Mouse (Mus musculus): ENCODE data around the gene Atg9b. TPM values are rescaled to one million over a fixed set of nuclear protein-coding genes. Genes with fewer than 3 reads are reported as not detected.

The Atg9b gene
- total RNA-seq (2021), result 1 to 10 TPM; 5.0 to 5.2 TPM
- long read RNA-seq, partial matches to known transcripts, result 2 of 3 reads
- long read RNA-seq, other reads (novel, unspliced or antisense), result 1 of 3 reads

DNA sequence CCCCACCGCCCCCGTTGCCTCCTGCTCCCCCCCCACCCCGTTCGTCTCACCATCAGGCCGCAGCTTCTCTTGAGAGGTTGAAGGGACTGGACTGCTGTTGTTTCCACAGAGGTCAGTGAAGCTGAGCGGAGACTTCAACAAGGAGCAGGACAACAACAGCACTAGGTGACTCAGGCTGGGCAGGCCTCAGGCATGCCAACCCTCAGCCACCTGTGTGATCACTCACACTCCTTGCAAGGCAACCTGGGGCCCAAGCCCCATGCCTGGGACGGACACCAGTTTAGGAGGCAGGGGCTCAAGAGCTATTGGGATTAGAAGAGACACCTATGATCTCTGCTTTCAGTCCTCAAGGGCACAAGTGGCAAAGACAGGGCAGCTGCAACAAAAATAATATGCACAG is at the start of gene Atg9b:
Gene Atg9b, minus strand, starts transcription at position 280 of the 400 bp plus-strand sequence.
- no peak for DNase-seq (ENCODE audit: low spot score in 2 of 2)

DNA sequence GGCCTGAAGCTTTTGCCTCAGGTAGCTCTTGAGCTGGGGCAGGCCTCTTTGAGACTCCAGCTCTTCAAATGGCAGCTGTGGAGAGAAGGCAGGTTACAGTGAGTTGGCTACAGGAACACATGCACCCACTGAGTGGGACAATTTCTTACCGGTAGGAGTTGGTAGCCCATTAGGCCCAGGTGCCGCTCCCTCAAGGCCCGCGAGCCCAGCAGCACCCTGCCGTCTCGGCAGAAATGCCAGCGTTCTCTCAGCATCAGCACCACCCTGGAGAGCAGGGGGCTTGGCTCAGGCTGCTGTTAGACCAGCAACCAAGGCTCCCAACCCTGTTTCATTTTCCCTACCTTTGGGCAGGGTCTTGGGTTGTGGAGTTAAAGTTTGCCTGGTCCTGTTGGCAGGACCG is 49.2 kb upstream of the Atg9b start:
- DNase-seq (ENCODE audit: low spot score in 2 of 2), result no peak

DNA sequence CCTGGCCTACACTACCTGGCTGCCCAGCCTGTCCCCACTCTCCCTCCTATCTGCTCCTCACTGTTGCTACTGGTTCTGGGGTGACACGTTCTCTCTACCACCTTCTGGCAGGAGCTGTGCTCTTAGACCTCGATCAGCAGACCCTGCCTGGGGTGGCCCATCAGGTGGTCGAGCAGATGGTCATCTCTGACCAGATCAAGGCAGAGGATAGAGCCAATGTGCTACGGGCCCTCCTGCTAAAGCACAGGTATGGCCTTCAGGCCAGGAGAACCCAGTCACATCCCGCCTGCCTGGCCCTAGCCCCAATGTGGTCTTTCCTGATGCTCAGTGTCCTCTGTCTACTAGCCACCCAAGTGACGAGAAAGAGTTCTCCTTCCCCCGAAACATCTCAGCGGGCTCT is 42.0 kb upstream of the Atg9b start:
- no peak for DNase-seq (ENCODE audit: low spot score in 2 of 2)

GRCm38 (mm10) chr5:24428596-24428995 is 36.7 kb upstream of the Atg9b start:
- DNase-seq (ENCODE audit: low spot score in 2 of 2), result no peak

DNA sequence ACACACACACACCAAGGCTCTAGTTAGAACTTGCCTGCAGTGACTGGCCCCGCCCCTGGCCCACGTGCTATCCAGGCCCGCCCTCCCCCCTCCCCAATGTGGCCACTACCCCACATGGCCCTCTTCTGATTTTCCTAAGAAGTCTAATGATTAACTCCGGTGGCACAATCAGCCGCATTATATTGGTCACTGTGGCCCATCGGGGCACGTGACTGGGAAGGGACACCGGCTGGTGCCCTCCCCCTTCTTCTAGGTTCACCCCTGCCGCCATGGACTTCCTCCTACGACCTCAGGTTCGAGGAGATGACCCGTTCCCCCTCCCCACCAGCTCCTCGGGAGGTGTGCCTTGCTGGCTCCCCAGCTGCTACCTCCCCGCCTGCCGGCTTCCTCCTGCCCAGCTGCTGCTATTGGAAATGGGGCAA is 36.0 kb upstream of the Atg9b start:
- no peak for DNase-seq (ENCODE audit: low spot score in 2 of 2)

- no peak for DNase-seq (ENCODE audit: low spot score in 2 of 2)
These were observed 35.3 kb upstream of the Atg9b start for GRCm38 (mm10) chr5:24427285-24427633.

DNA sequence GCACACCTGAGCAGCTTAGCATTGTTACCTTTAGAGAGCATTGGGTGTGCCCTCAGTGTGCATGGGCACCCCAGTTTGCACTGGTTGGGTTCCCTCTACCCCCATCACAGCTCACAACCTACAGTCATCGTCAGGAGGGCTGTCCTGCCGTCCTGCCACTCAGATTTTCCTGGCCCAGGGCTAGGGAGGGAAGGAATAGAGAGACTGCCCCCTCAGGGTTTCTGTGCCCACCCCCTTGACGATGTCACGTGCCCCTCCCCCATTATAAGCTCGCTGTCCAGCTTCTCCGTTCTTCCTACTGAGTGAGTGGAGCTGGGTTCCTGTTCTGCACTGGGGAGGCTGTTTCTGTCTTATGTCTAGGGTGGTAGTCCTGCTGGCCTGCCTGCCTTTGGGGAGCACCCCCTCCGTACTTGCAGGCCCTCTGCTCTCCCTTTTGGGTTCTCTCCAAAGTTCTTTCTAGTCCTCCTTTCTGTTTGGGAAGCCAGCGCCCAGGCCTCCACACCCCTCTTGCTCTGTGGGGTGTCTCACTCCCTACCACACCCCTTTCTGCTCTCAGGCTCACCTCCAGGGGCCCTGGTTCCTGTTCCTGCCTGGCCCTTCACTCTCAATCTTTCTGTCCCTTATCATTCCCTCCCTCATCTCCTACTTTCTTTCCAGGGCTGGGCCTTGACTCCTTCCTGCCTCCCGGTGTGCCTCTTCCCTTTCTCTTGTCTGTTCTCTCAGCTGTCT is 34.8 kb upstream of the Atg9b start:
- no peak for DNase-seq (ENCODE audit: low spot score in 2 of 2)

GRCm38 (mm10) chr5:24426037-24426432 is 34.1 kb upstream of the Atg9b start:
- no peak for DNase-seq (ENCODE audit: low spot score in 2 of 2)

GRCm38 (mm10) chr5:24425421-24426036 is 33.6 kb upstream of the Atg9b start:
- DNase-seq (ENCODE audit: low spot score in 2 of 2), result no peak

DNA sequence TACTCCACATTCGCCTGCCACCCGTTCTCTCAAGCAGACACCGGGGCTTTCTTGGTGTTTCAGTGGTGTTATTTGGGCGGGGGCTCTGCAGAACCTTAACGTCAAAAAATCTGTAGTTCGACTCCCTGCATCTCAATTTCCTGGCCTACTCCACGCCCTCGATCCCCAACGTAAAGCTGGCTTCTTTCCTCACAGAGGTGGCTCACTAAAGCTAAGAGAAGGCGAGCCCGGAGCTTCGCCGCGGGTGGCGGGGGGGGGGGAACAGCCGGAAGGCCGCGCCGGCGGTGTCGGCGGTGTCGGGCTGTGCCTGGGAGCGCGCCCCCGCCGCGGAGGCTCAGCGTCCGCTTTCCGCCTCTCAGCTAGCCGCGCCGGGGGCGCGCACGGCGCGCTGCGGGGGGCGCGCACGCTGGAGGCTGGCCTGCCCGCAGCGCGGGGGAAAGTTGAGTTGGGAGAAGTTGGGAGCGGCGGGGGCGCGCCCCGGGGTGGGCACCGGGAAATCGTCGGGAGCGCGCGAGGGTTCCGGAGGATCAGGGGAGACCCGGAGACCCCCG is 33.0 kb upstream of the Atg9b start:
- peak; percentile 72 to 80 for DNase-seq (ENCODE audit: low spot score in 2 of 2)

DNA sequence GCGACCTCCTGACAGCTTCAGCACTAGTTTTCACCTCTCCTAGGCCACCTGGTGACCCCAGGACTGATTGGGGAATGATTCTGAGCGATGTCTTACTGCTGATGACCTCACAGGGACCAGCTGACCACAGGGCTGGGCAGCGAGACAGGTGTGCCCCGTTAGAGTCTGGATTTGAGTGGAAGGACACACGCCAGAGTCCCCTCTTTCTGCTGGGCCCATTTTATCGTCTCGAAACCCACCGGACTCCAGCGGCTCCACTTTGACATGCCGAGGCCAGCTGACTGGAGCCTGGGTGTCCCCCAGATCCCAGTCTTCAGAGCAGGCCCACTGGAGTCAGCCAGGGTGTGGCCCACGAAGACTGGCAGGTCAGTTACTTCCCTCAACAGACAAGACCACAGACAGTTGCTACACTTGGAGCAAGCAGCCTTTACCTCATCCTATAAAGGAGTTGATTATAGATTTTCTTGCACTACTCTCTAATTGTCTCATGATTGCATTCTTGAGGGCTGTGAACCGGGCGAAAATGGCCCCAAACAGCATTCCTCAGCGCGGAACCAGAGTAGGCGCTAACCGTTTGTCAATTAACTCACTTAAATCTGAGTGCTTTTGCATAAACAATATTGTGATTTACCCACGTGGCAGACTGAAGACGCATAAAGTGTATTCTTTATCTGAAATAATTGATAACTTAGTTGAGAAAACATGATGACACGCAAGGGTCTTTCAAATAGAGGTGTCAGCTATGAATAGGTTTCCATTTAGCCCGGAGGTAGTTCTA is 32.2 kb upstream of the Atg9b start:
- DNase-seq (ENCODE audit: low spot score in 2 of 2), result no peak

DNA sequence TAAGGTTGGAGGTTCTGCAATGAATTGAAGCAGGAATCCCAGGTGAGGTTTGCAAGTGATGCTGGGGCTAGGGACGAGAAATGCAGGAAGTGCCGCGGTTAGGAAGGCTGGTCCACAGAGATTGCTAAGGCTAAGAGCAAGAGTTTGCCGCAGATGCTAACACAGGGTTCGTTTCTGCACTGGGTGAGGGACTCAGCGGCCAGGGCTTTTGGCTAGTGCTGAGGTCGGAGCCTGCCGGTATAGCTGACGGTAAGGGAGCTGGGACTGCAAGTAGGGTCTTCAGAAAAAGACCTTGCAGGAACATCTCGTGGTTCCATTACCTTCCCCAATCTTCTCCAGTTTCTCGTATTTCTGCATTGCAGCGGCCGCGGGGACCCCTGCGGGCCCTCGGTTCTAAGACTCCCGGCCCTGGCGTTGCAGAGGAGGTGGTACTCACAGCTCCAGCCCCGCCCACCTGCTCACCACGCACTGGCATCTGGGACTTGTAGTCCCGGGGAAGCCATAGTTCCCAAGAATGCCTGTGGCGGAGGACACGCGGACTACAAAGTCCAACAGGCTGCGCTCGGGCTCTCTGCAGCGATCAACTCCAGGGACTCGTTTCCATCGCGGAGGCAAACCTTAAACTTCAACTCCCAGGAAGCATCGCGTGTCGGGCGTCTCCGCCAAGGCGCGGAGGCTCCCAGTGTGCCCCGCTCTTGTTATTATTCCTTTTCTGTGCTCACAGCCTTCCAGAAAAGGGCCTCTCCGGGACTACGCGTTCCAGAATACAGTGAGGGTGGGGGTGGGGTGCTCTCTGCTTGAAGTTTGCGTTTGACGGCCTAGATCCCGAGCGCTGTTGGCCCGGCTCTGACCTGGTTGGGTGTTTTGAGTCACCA is 31.4 kb upstream of the Atg9b start, which contains the start of the genes Cdk5 and Slc4a2:
Gene Cdk5, minus strand, starts transcription at position 402 of the 875 bp plus-strand sequence.
Gene Slc4a2, plus strand, starts transcription at position 709 of the 875 bp plus-strand sequence.
- DNase-seq (ENCODE audit: low spot score in 2 of 2), result peak; percentile 97

GRCm38 (mm10) chr5:24420381-24420780 is 28.4 kb upstream of the Atg9b start:
- no peak for DNase-seq (ENCODE audit: low spot score in 2 of 2)

GRCm38 (mm10) chr5:24417587-24417986 is 25.6 kb upstream of the Atg9b start:
- no peak for DNase-seq (ENCODE audit: low spot score in 2 of 2)

DNA sequence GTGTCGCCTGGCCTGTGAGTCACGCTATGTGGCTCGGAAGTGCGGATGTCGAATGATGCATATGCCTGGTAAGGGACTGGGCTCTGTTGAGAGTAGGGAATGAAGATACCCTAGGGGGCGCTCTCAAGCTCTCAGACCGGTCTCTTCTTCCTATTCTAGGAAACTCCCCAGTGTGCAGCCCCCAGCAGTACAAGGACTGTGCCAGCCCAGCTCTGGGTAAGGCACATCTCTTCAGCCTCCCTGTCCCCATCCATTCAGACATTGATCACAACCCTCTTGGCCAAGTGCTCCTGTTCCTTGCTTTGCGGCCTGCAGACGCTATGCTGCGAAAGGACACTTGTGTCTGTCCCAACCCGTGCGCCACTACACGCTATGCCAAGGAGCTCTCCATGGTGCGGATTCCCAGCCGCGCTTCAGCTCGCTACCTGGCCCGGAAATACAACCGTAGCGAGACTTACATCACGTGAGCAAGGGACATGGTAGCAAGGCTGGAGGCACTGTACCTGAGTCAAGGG is 24.3 kb upstream of the Atg9b start:
- DNase-seq (ENCODE audit: low spot score in 2 of 2), result peak; percentile 74 to 77

DNA sequence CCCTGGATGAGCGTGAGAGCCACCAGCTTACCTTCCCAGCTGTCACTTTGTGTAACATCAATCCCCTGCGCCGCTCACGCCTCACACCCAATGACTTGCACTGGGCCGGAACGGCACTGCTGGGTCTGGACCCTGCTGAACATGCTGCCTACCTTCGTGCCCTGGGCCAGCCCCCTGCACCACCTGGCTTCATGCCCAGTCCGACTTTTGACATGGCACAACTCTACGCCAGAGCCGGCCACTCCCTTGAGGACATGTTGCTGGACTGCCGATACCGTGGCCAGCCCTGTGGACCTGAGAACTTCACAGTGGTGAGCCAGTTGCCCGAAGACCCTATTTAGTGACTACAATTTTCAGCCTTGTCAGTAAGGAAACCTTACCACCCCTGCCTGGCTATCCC is 22.0 kb upstream of the Atg9b start:
- DNase-seq (ENCODE audit: low spot score in 2 of 2), result no peak

DNA sequence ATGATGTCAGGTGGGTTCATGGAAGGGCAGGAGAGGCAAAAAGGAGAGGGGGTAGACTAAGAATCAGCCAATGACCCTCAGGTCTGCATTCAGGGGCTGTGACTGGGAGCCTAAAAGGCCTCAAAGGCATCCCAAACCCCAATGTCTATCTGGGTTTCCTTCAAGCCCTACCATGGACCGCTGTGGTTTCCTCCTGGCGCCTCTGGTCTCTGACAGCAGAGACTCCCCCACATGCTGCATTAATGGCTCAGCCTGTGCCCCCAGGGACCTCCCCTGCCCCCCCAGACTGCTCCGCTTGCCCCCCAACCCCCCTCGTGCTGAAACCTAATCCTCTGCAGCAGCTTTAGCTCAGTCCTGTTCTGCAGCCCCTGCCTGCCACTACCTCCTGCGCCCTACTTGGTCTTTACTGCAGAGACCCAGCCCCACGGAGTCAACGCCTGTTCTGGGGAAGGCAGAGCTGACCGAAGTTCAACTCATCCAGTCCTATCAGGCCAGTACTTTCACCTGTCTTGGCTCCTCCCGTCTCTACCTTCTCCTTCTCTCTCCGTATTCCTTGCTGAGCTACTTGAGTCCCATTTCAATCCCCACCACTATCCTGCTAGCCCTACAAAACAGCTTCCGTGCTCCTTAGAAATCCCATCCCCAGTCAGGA is 21.2 kb upstream of the Atg9b start, which contains the start of gene Asic3:
Gene Asic3, plus strand, starts transcription at position 351 of the 652 bp plus-strand sequence.
- DNase-seq (ENCODE audit: low spot score in 2 of 2), result no peak

DNA sequence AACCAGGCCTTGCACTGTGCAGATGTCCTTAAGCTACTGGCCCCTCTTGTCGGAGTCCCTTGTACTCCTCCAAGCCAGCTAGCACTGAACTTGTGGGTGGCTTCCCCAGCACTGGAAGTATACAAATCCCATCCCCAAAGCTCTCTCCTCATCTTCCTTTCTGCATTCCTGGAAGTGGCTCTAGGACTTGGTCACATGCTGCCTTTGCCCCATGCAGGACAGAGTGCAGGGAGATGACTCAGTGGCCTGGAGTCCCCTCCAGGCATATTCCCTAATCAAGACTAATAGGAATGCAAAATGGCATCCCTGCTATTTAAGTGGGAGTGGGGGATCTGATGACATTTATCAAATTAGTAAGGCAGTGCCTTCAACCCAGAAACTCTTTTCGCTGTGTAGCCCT is 20.1 kb upstream of the Atg9b start:
- DNase-seq (ENCODE audit: low spot score in 2 of 2), result no peak

DNA sequence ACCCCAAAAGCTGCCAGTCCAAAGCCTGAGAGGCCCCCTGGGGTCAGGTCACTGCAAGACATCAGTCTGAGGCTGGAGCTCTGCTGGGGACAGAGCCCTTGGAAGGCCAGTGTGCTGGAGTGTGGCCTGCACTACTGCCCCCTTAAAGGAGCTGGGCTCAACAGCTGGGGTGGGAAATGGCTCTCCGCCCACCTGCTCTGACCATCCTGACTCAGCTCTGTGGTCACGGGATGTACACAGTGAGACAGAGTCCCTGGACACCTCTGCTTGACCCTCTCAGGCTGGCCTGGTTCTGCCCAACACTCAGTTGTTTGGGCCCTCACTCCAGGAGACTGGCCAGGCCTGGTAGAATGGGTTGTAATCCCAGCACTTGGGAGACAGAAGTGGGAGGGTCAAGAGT is 17.5 kb upstream of the Atg9b start:
- no peak for DNase-seq (ENCODE audit: low spot score in 2 of 2)

DNA sequence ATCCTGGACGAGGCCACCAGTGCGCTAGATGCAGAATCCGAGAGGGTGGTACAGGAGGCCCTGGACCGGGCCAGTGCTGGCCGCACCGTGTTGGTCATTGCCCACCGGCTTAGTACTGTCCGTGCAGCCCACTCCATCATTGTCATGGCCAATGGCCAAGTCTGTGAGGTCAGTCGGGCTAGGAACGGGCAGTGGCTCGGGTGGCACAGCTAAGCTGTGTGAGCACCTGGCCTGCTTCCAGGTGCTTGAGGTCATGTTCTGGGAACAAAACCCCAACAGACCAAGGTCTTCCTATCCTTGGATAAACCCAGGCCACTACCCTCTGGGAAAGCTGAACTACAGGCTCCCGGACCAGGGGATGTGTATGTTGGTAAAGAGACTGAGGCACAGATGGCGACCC is 16.7 kb upstream of the Atg9b start:
- DNase-seq (ENCODE audit: low spot score in 2 of 2), result no peak
